Mouse (Mus musculus) adrenal gland, postnatal 14 days (tissue): ENCODE measurements around the gene Slc35f6. TPM values are rescaled to one million over a fixed set of nuclear protein-coding genes. Genes with fewer than 3 reads are reported as not detected.
A peak's percentile ranks its signal among the peaks of the same experiment; 100 is the strongest.

Experiments used
- DNase-seq: peaks from one replicate; pipeline ENCODE4 v3.0.0; 2021; ENCODE audit warnings: mixed read lengths
- total RNA-seq: library from RNA; stranded (reverse); gene quantifications from 2 replicates; pipeline ENCODE4 v1.2.3, GENCODE M21; 2021

The Slc35f6 gene
- total RNA-seq, 1 experiment from 2014 or later, result 33.9 TPM

- DNase-seq, result peak; percentile 12
These were observed 26.4 kb upstream of the Slc35f6 start for GRCm38 (mm10) chr5:30621211-30621790.

- peak; percentile 27 for DNase-seq
These were observed 25.9 kb upstream of the Slc35f6 start for GRCm38 (mm10) chr5:30621844-30622176.

- DNase-seq, result peak; percentile 69
These were observed 25.4 kb upstream of the Slc35f6 start for GRCm38 (mm10) chr5:30622177-30622840.

- DNase-seq, result no peak
These were observed 24.9 kb upstream of the Slc35f6 start for GRCm38 (mm10) chr5:30622841-30623185.

GRCm38 (mm10) chr5:30623380-30623779, 24.4 kb upstream of the Slc35f6 start:
- no peak for DNase-seq

- no peak for DNase-seq
These were observed 23.4 kb upstream of the Slc35f6 start for GRCm38 (mm10) chr5:30624311-30624710.

- DNase-seq, result peak; percentile 40
These were observed 22.8 kb upstream of the Slc35f6 start for GRCm38 (mm10) chr5:30624908-30625307.

- DNase-seq, result no peak
These were observed 22.4 kb upstream of the Slc35f6 start for GRCm38 (mm10) chr5:30625379-30625778.

GRCm38 (mm10) chr5:30626331-30627105, 21.2 kb upstream of the Slc35f6 start:
- peak; percentile 71 for DNase-seq

- DNase-seq, result peak; percentile 63
These were observed 19.2 kb upstream of the Slc35f6 start for GRCm38 (mm10) chr5:30628511-30628910.

GRCm38 (mm10) chr5:30630401-30630800, 17.3 kb upstream of the Slc35f6 start:
- DNase-seq, result no peak

GRCm38 (mm10) chr5:30632134-30632533, 15.6 kb upstream of the Slc35f6 start:
- no peak for DNase-seq

- peak; percentile 60 for DNase-seq
These were observed 10.7 kb upstream of the Slc35f6 start for GRCm38 (mm10) chr5:30636994-30637393.

GRCm38 (mm10) chr5:30638041-30638440, 9.7 kb upstream of the Slc35f6 start:
- peak; percentile 90 for DNase-seq

- no peak for DNase-seq
These were observed 4.1 kb upstream of the Slc35f6 start for GRCm38 (mm10) chr5:30643477-30644179.

GRCm38 (mm10) chr5:30646036-30646435, 1.7 kb upstream of the Slc35f6 start:
- peak; percentile 36 for DNase-seq

GRCm38 (mm10) chr5:30647396-30647795, 337 bp upstream of the Slc35f6 start:
- DNase-seq, result no peak

GRCm38 (mm10) chr5:30649558-30649957, 1.8 kb downstream of the Slc35f6 start:
- no peak for DNase-seq

GRCm38 (mm10) chr5:30650756-30651155, 3.0 kb downstream of the Slc35f6 start:
- peak; percentile 65 for DNase-seq

GRCm38 (mm10) chr5:30651554-30651953, 3.8 kb downstream of the Slc35f6 start:
- DNase-seq, result peak; percentile 55

GRCm38 (mm10) chr5:30653246-30653645, 5.5 kb downstream of the Slc35f6 start:
- no peak for DNase-seq

- no peak for DNase-seq
These were observed 7.3 kb downstream of the Slc35f6 start for GRCm38 (mm10) chr5:30655042-30655441.
